Mouse (Mus musculus) left cerebral cortex, adult 2 months (tissue): ENCODE results near the gene Ttc28. TPM values are rescaled to one million over a fixed set of nuclear protein-coding genes. Genes with fewer than 3 reads are reported as not detected.

Experiments used
- DNase-seq, 2 experiments: peaks; one replicate each; pipeline ENCODE4 v3.0.0; 2021 to 2022; ENCODE audit warnings: low spot score in 2 of 2, mixed read lengths in 1 of 2; ENCODE audit errors: extremely low spot score in 1 of 2
- H3K27ac ChIP-seq: fragments of 200-600 bp; 2 replicates; pipeline ENCODE4 v1.8.1; 2022
- H3K4me3 ChIP-seq: fragments of 200-600 bp; 2 replicates; pipeline ENCODE4 v1.8.1; 2022
- CTCF ChIP-seq: fragments of 200-600 bp; IDR thresholded peaks from 2 replicates; pipeline ENCODE4 v1.8.1; 2022; ENCODE audit warnings: antibody characterized with exemption, mild to moderate bottlenecking, moderate library complexity
- intact Hi-C: fragments of 180-260 bp; cut with DNase I; formaldehyde crosslinking; loops from one replicate; pipeline ENCODE4 v1.15.1; 2025
- total RNA-seq, 2 experiments: library from RNA; stranded (reverse); gene quantifications; 2 replicates each; pipeline ENCODE4 v1.2.3; 2021

Gene Ttc28
- total RNA-seq, 2 experiments from 2014 or later = 12.0 to 12.8 TPM

- intact Hi-C loops = no loop called here
- no peak for TF ChIP-seq CTCF
- Histone ChIP-seq H3K4me3 (no peak overlapping the region), H3K27ac (no peak overlapping the region)
- no peak for DNase-seq
These were observed 46.2 kb downstream of the Ttc28 start for GRCm38 (mm10) chr5:110925804-110926203.

- Histone ChIP-seq H3K27ac (no peak overlapping the region), H3K4me3 (no peak overlapping the region)
- no peak for TF ChIP-seq CTCF
- intact Hi-C loops = no loop called here
- DNase-seq = no peak
These were observed 48.7 kb downstream of the Ttc28 start for GRCm38 (mm10) chr5:110928289-110928688.

- Histone ChIP-seq H3K4me3 (no peak overlapping the region), H3K27ac (no peak overlapping the region)
- intact Hi-C loops = no loop called here
- no peak for DNase-seq
- no peak for TF ChIP-seq CTCF
These were observed 49.7 kb downstream of the Ttc28 start for GRCm38 (mm10) chr5:110929306-110929705.

- H3K4me3 ChIP-seq = no peak overlapping the region
- no peak overlapping the region for H3K27ac ChIP-seq
- no peak for DNase-seq
- intact Hi-C loops = no loop called here
- TF ChIP-seq CTCF = no peak
These were observed 57.0 kb downstream of the Ttc28 start for GRCm38 (mm10) chr5:110936606-110937005.

GRCm38 (mm10) chr5:110944326-110944725, 64.7 kb downstream of the Ttc28 start:
- no peak for TF ChIP-seq CTCF
- no peak overlapping the region for H3K27ac ChIP-seq
- no peak for DNase-seq
- intact Hi-C loops = no loop called here
- no peak overlapping the region for H3K4me3 ChIP-seq

GRCm38 (mm10) chr5:110948476-110949399, 69.1 kb downstream of the Ttc28 start:
- intact Hi-C loops = no loop called here
- H3K4me3 ChIP-seq = no peak overlapping the region
- DNase-seq = no peak
- H3K27ac ChIP-seq = no peak overlapping the region
- no peak for TF ChIP-seq CTCF

GRCm38 (mm10) chr5:110949791-110950190, 70.2 kb downstream of the Ttc28 start:
- no peak overlapping the region for H3K4me3 ChIP-seq
- TF ChIP-seq CTCF = no peak

GRCm38 (mm10) chr5:110958196-110958595, 78.6 kb downstream of the Ttc28 start:
- DNase-seq = no peak
- intact Hi-C loops = no loop called here
- Histone ChIP-seq H3K27ac (no peak overlapping the region), H3K4me3 (no peak overlapping the region)
- no peak for TF ChIP-seq CTCF

More at GRCm38 (mm10) chr5:110949791-110950190, 70.2 kb downstream of the Ttc28 start:
- intact Hi-C loops = no loop called here
- no peak for DNase-seq
- H3K27ac ChIP-seq = no peak overlapping the region

GRCm38 (mm10) chr5:110960067-110960466, 80.5 kb downstream of the Ttc28 start:
- TF ChIP-seq CTCF = no peak
- no peak for DNase-seq
- Histone ChIP-seq H3K27ac (no peak overlapping the region), H3K4me3 (no peak overlapping the region)
- intact Hi-C loops = no loop called here

GRCm38 (mm10) chr5:110960890-110961289, 81.3 kb downstream of the Ttc28 start:
- TF ChIP-seq CTCF = no peak
- intact Hi-C loops = no loop called here

GRCm38 (mm10) chr5:110967483-110968055, 88.0 kb downstream of the Ttc28 start:
- H3K4me3 ChIP-seq = no peak overlapping the region
- intact Hi-C loops = no loop called here
- no peak for TF ChIP-seq CTCF
- no peak for DNase-seq
- H3K27ac ChIP-seq = no peak overlapping the region

More at GRCm38 (mm10) chr5:110960890-110961289, 81.3 kb downstream of the Ttc28 start:
- DNase-seq = no peak
- Histone ChIP-seq H3K4me3 (no peak overlapping the region), H3K27ac (no peak overlapping the region)

- H3K27ac ChIP-seq = no peak overlapping the region
- DNase-seq = no peak
- no peak for TF ChIP-seq CTCF
- H3K4me3 ChIP-seq = no peak overlapping the region
- intact Hi-C loops = no loop called here
These were observed 89.0 kb downstream of the Ttc28 start for GRCm38 (mm10) chr5:110968566-110968965.
